Mouse (Mus musculus): ENCODE results near the gene Loxl3. TPM values are rescaled to one million over a fixed set of nuclear protein-coding genes. Genes with fewer than 3 reads are reported as not detected.

The Loxl3 gene
- polyA plus RNA-seq, 1 experiment, result 3.1 TPM

GRCm38 (mm10) chr6:83005444-83006011, 28.4 kb upstream of the Loxl3 start:
- Histone ChIP-seq H3K4me3 (ENCODE audit: control insufficient read depth, insufficient read depth, low read length) (no peak overlapping the region), H3K27ac (ENCODE audit: control insufficient read depth, insufficient read depth, low read length) (no peak overlapping the region; the same call in 1 of the 2 replicates), H3K4me1 (replicated peaks; ENCODE audit: control insufficient read depth, insufficient read depth, low read length) (peaks cover 6% of the 10 kb centered on the region), H3K36me3 (ENCODE audit: control insufficient read depth, insufficient read depth, low read length) (no peaks in the 10 kb centered on the region), H3K27me3 (ENCODE audit: control insufficient read depth, insufficient read depth, low read length) (no peaks in the 10 kb centered on the region)
- no peak for TF ChIP-seq POLR2A (IDR thresholded peaks at IDR 0.05; ENCODE audit: control insufficient read depth, extremely low read depth, insufficient read depth, low read length, poor library complexity)
- TF ChIP-seq CTCF (IDR thresholded peaks at IDR 0.05; ENCODE audit: borderline replicate concordance, control insufficient read depth, extremely low read depth, insufficient read depth, low read length, poor library complexity), result no peak
- no peak for DNase-seq
- 86% methylated on average over 10 of the region's 10 CpGs for WGBS

GRCm38 (mm10) chr6:83006114-83006513, 27.9 kb upstream of the Loxl3 start:
- no peaks in the 10 kb centered on the region for H3K27me3 ChIP-seq (ENCODE audit: control insufficient read depth, insufficient read depth, low read length)
- no peak overlapping the region; the same call in 1 of the 2 replicates for H3K27ac ChIP-seq (ENCODE audit: control insufficient read depth, insufficient read depth, low read length)
- no peaks in the 10 kb centered on the region for H3K36me3 ChIP-seq (ENCODE audit: control insufficient read depth, insufficient read depth, low read length)
- peaks cover 6% of the 10 kb centered on the region for H3K4me1 ChIP-seq (replicated peaks; ENCODE audit: control insufficient read depth, insufficient read depth, low read length)
- no peak overlapping the region for H3K4me3 ChIP-seq (ENCODE audit: control insufficient read depth, insufficient read depth, low read length)
- TF ChIP-seq CTCF (IDR thresholded peaks at IDR 0.05; ENCODE audit: borderline replicate concordance, control insufficient read depth, extremely low read depth, insufficient read depth, low read length, poor library complexity), result no peak
- no peak for TF ChIP-seq POLR2A (IDR thresholded peaks at IDR 0.05; ENCODE audit: control insufficient read depth, extremely low read depth, insufficient read depth, low read length, poor library complexity)
- 28% methylated on average over 6 of the region's 6 CpGs for WGBS
- no peak for DNase-seq

- H3K27ac ChIP-seq (ENCODE audit: control insufficient read depth, insufficient read depth, low read length), result no peak overlapping the region
- no peaks in the 10 kb centered on the region for H3K27me3 ChIP-seq (ENCODE audit: control insufficient read depth, insufficient read depth, low read length)
- H3K4me1 ChIP-seq (replicated peaks; ENCODE audit: control insufficient read depth, insufficient read depth, low read length), result peaks cover 6% of the 10 kb centered on the region
- no peak overlapping the region for H3K4me3 ChIP-seq (ENCODE audit: control insufficient read depth, insufficient read depth, low read length)
- no peak for DNase-seq
- TF ChIP-seq CTCF (IDR thresholded peaks at IDR 0.05; ENCODE audit: borderline replicate concordance, control insufficient read depth, extremely low read depth, insufficient read depth, low read length, poor library complexity), result no peak
- WGBS, result 37% methylated on average over 3 of the region's 3 CpGs
- H3K36me3 ChIP-seq (ENCODE audit: control insufficient read depth, insufficient read depth, low read length), result no peaks in the 10 kb centered on the region
Measured at GRCm38 (mm10) chr6:83008659-83009058, 25.3 kb upstream of the Loxl3 start.

- WGBS, result 19% methylated on average over 7 of the region's 7 CpGs
- no peaks in the 10 kb centered on the region for H3K36me3 ChIP-seq (ENCODE audit: control insufficient read depth, insufficient read depth, low read length)
- no peaks in the 10 kb centered on the region for H3K27me3 ChIP-seq (ENCODE audit: control insufficient read depth, insufficient read depth, low read length)
- peak overlapping the region; percentile 12; the same call in 1 of the 2 replicates for H3K27ac ChIP-seq (ENCODE audit: control insufficient read depth, insufficient read depth, low read length)
- H3K4me1 ChIP-seq (replicated peaks; ENCODE audit: control insufficient read depth, insufficient read depth, low read length), result peaks cover 3% of the 10 kb centered on the region
- DNase-seq, result no peak
- no peak overlapping the region for H3K4me3 ChIP-seq (ENCODE audit: control insufficient read depth, insufficient read depth, low read length)
- TF ChIP-seq CTCF (IDR thresholded peaks at IDR 0.05; ENCODE audit: borderline replicate concordance, control insufficient read depth, extremely low read depth, insufficient read depth, low read length, poor library complexity) (no peak), POLR2A (IDR thresholded peaks at IDR 0.05; ENCODE audit: control insufficient read depth, extremely low read depth, insufficient read depth, low read length, poor library complexity) (no peak)
Measured at GRCm38 (mm10) chr6:83010010-83010409, 24.0 kb upstream of the Loxl3 start.

- 85% methylated on average over 7 of the region's 7 CpGs for WGBS
- peaks cover 2% of the 10 kb centered on the region; the same call in 1 of the 2 replicates for H3K4me1 ChIP-seq (replicated peaks; ENCODE audit: control insufficient read depth, insufficient read depth, low read length)
- TF ChIP-seq CTCF (IDR thresholded peaks at IDR 0.05; ENCODE audit: borderline replicate concordance, control insufficient read depth, extremely low read depth, insufficient read depth, low read length, poor library complexity) (no peak), POLR2A (IDR thresholded peaks at IDR 0.05; ENCODE audit: control insufficient read depth, extremely low read depth, insufficient read depth, low read length, poor library complexity) (no peak)
Measured at GRCm38 (mm10) chr6:83011255-83011654, 22.7 kb upstream of the Loxl3 start.

GRCm38 (mm10) chr6:83011756-83012155, 22.2 kb upstream of the Loxl3 start:
- H3K36me3 ChIP-seq (ENCODE audit: control insufficient read depth, insufficient read depth, low read length), result no peaks in the 10 kb centered on the region
- no peak overlapping the region for H3K4me3 ChIP-seq (ENCODE audit: control insufficient read depth, insufficient read depth, low read length)
- H3K4me1 ChIP-seq (replicated peaks; ENCODE audit: control insufficient read depth, insufficient read depth, low read length), result peaks cover 2% of the 10 kb centered on the region; the same call in 1 of the 2 replicates
- TF ChIP-seq POLR2A (IDR thresholded peaks at IDR 0.05; ENCODE audit: control insufficient read depth, extremely low read depth, insufficient read depth, low read length, poor library complexity) (no peak), CTCF (IDR thresholded peaks at IDR 0.05; ENCODE audit: borderline replicate concordance, control insufficient read depth, extremely low read depth, insufficient read depth, low read length, poor library complexity) (no peak)
- 94% methylated on average over 6 of the region's 6 CpGs for WGBS
- H3K27ac ChIP-seq (ENCODE audit: control insufficient read depth, insufficient read depth, low read length), result no peak overlapping the region
- no peak for DNase-seq
- no peaks in the 10 kb centered on the region for H3K27me3 ChIP-seq (ENCODE audit: control insufficient read depth, insufficient read depth, low read length)

More at GRCm38 (mm10) chr6:83011255-83011654, 22.7 kb upstream of the Loxl3 start:
- H3K4me3 ChIP-seq (ENCODE audit: control insufficient read depth, insufficient read depth, low read length), result no peak overlapping the region
- DNase-seq, result no peak
- no peak overlapping the region for H3K27ac ChIP-seq (ENCODE audit: control insufficient read depth, insufficient read depth, low read length)
- no peaks in the 10 kb centered on the region for H3K36me3 ChIP-seq (ENCODE audit: control insufficient read depth, insufficient read depth, low read length)
- H3K27me3 ChIP-seq (ENCODE audit: control insufficient read depth, insufficient read depth, low read length), result no peaks in the 10 kb centered on the region

GRCm38 (mm10) chr6:83013444-83013843, 20.5 kb upstream of the Loxl3 start:
- no peaks in the 10 kb centered on the region for H3K27me3 ChIP-seq (ENCODE audit: control insufficient read depth, insufficient read depth, low read length)
- H3K4me1 ChIP-seq (replicated peaks; ENCODE audit: control insufficient read depth, insufficient read depth, low read length), result peaks cover 2% of the 10 kb centered on the region; the same call in 1 of the 2 replicates
- 25% methylated on average over 5 of the region's 5 CpGs for WGBS
- DNase-seq, result no peak
- peak overlapping the region; percentile 8; the same call in 1 of the 2 replicates for H3K27ac ChIP-seq (ENCODE audit: control insufficient read depth, insufficient read depth, low read length)
- TF ChIP-seq POLR2A (IDR thresholded peaks at IDR 0.05; ENCODE audit: control insufficient read depth, extremely low read depth, insufficient read depth, low read length, poor library complexity) (no peak), CTCF (IDR thresholded peaks at IDR 0.05; ENCODE audit: borderline replicate concordance, control insufficient read depth, extremely low read depth, insufficient read depth, low read length, poor library complexity) (no peak)
- H3K4me3 ChIP-seq (ENCODE audit: control insufficient read depth, insufficient read depth, low read length), result no peak overlapping the region
- no peaks in the 10 kb centered on the region for H3K36me3 ChIP-seq (ENCODE audit: control insufficient read depth, insufficient read depth, low read length)
